ENCODE assay signal across 28 mouse cellular contexts in genomic region chr10:76860998-76861397, GRCm38 (mm10).
DNase-seq lines count a peak whose midpoint lies in the region; ATAC-seq and TF ChIP-seq lines count a peak whose summit lies in the region.
"Had no signal": no experiment of that assay in that cellular context is flagged by ENCODE, and none has a peak within 500 bp of the region (broad histone marks: within the 10 kb centered on the region; RNA-seq: fewer than 3 reads in every experiment).

No protein-coding gene starts in this region.

- H3K36me3 ChIP-seq in forebrain, postnatal 0 days (ENCODE audit: insufficient read depth): no peaks in the 10 kb centered on the region
- no peaks in the 10 kb centered on the region for H3K36me3 ChIP-seq in forebrain, embryonic 14.5 days (ENCODE audit: control insufficient read depth, insufficient read depth, low read length)
- H3K36me3 ChIP-seq in kidney, postnatal 0 days (ENCODE audit: insufficient read depth, low read length): no peaks in the 10 kb centered on the region
- H3K36me3 ChIP-seq in lung, embryonic 14.5 days (ENCODE audit: insufficient read depth): no peaks in the 10 kb centered on the region
- H3K36me3 ChIP-seq in CH12.LX (replicated peaks in 1 of 2; ENCODE audit: control insufficient read depth in 1 of 2, insufficient read depth in 1 of 2, low read length in 1 of 2): no peaks in the 10 kb centered on the region
- no peaks in the 10 kb centered on the region for H3K36me3 ChIP-seq in limb, embryonic 10.5 days
- H3K36me3 ChIP-seq: G1E; heart, embryonic 12.5 days; hindbrain, embryonic 12.5 days; limb, embryonic 15.5 days; neural tube, embryonic 12.5 days had no signal

- in situ Hi-C loops in CH12.LX (cut with MboI; ENCODE audit: low pct_ligation_motif_present, low pct_unique_long_range_greater_than_20kb, low sequenced_read_pairs): no loop called here

- TF ChIP-seq POLR2A in CH12.LX (IDR thresholded peaks at IDR 0.05; ENCODE audit: low read depth, low read length): no peak

- dilution Hi-C loops in CH12.LX (cut with MboI; ENCODE audit: extremely low pct_ligation_motif_present, extremely low pct_unique_long_range_greater_than_20kb, low sequenced_read_pairs): no loop called here

- TF ChIP-seq EP300 in CH12.LX (IDR thresholded peaks at IDR 0.05; ENCODE audit: low read length): no peak

- peak; percentile 25; the same call in 1 of the 2 replicates for TF ChIP-seq CTCF in forebrain, postnatal 0 days (IDR thresholded peaks at IDR 0.05; ENCODE audit: low read depth)
- TF ChIP-seq CTCF in kidney, postnatal 0 days (IDR thresholded peaks at IDR 0.05; ENCODE audit: low read depth): peak; percentile 46; the same call in 1 of the 2 replicates
- peak; percentile 35 for TF ChIP-seq CTCF in lung, embryonic 14.5 days (IDR thresholded peaks at IDR 0.05; ENCODE audit: low read depth)
- peak in 1 of 2 experiments; percentile 40; a peak in 2 of 4 replicates for TF ChIP-seq CTCF in CH12.LX (conservative IDR thresholded peaks at IDR 0.05 in 1 of 2, IDR thresholded peaks at IDR 0.05 in 1 of 2; ENCODE audit: low read depth in 2 of 2, low read length in 2 of 2)

- H3K4me1 ChIP-seq in forebrain, postnatal 0 days (ENCODE audit: insufficient read depth): peaks cover 9% of the 10 kb centered on the region; the same call in 1 of the 2 replicates
- H3K4me1 ChIP-seq in forebrain, embryonic 14.5 days (ENCODE audit: control insufficient read depth, insufficient read depth, low read length): peaks cover 4% of the 10 kb centered on the region; the same call in 1 of the 2 replicates
- 0 out of 2 replicates have a peak, but pooled peaks cover 4% of the 10 kb centered on the region for H3K4me1 ChIP-seq in kidney, postnatal 0 days (replicated peaks; ENCODE audit: insufficient read depth, low read length)
- H3K4me1 ChIP-seq in lung, embryonic 14.5 days (ENCODE audit: insufficient read depth): no peaks in the 10 kb centered on the region
- no peaks in the 10 kb centered on the region for H3K4me1 ChIP-seq in CH12.LX (ENCODE audit: control insufficient read depth in 1 of 2, insufficient read depth in 2 of 2)
- H3K4me1 ChIP-seq in limb, embryonic 10.5 days: peaks cover 17% of the 10 kb centered on the region
- H3K4me1 ChIP-seq: heart, embryonic 12.5 days had no signal

- no peak overlapping the region for H3K9ac ChIP-seq in forebrain, postnatal 0 days
- H3K9ac ChIP-seq in forebrain, embryonic 14.5 days (ENCODE audit: low read length): no peak overlapping the region
- H3K9ac ChIP-seq in kidney, postnatal 0 days (ENCODE audit: low read depth, low read length): no peak overlapping the region
- H3K9ac ChIP-seq in lung, embryonic 14.5 days: no peak overlapping the region
- no peak overlapping the region for H3K9ac ChIP-seq in CH12.LX (ENCODE audit: insufficient read depth, low read depth)
- H3K9ac ChIP-seq: forebrain, embryonic 13.5 days; heart, embryonic 12.5 days; hindbrain, embryonic 12.5 days; limb, embryonic 15.5 days; neural tube, embryonic 12.5 days had no signal

- no peak for ATAC-seq in forebrain, postnatal 0 days
- no peak for ATAC-seq in forebrain, embryonic 14.5 days
- ATAC-seq in kidney, postnatal 0 days (replicated peaks; ENCODE audit: low FRiP score, low read depth): no peak
- ATAC-seq in lung, embryonic 14.5 days (ENCODE audit: insufficient read depth): no peak
- ATAC-seq: forebrain, embryonic 13.5 days had no signal

- H3K4me2 ChIP-seq in forebrain, postnatal 0 days (ENCODE audit: low read depth): no peak overlapping the region
- H3K4me2 ChIP-seq in forebrain, embryonic 14.5 days (ENCODE audit: low read length): no peak overlapping the region
- H3K4me2 ChIP-seq in kidney, postnatal 0 days (ENCODE audit: low read length): no peak overlapping the region
- no peak overlapping the region for H3K4me2 ChIP-seq in lung, embryonic 14.5 days
- H3K4me2 ChIP-seq in CH12.LX (ENCODE audit: insufficient read depth, low read depth, poor library complexity, severe bottlenecking): no peak overlapping the region
- H3K4me2 ChIP-seq: forebrain, embryonic 13.5 days; heart, embryonic 12.5 days; hindbrain, embryonic 12.5 days; limb, embryonic 15.5 days; neural tube, embryonic 12.5 days had no signal

- whole genome bisulfite sequencing in forebrain, postnatal 0 days: 67% methylated on average over 3 of the region's 3 CpGs
- 72% methylated on average over 3 of the region's 3 CpGs for WGBS in forebrain, embryonic 14.5 days
- 72% methylated on average over 3 of the region's 3 CpGs for WGBS in kidney, postnatal 0 days
- 60% methylated on average over 3 of the region's 3 CpGs for WGBS in lung, embryonic 14.5 days
- 84% methylated on average over 3 of the region's 3 CpGs for WGBS in limb, embryonic 10.5 days

- peak; percentile 23 for TF ChIP-seq RAD21 in CH12.LX (IDR thresholded peaks at IDR 0.05; ENCODE audit: low read depth, low read length)

- no peaks in the 10 kb centered on the region for H3K79me2 ChIP-seq in CH12.LX (replicated peaks; ENCODE audit: control insufficient read depth, extremely low read depth, insufficient read depth, poor library complexity, severe bottlenecking)

- no peak overlapping the region for H3K4me3 ChIP-seq in forebrain, postnatal 0 days (ENCODE audit: low read depth, low read length)
- no peak overlapping the region for H3K4me3 ChIP-seq in forebrain, embryonic 14.5 days (ENCODE audit: low read depth, low read length)
- no peak overlapping the region for H3K4me3 ChIP-seq in kidney, postnatal 0 days (replicated peaks; ENCODE audit: low read depth, low read length)
- no peak overlapping the region for H3K4me3 ChIP-seq in lung, embryonic 14.5 days (ENCODE audit: low read depth, low read length)
- no peak overlapping the region for H3K4me3 ChIP-seq in CH12.LX (replicated peaks in 1 of 3; ENCODE audit: low read depth in 2 of 3, low read length in 2 of 3, poor library complexity in 1 of 3)
- no peak overlapping the region for H3K4me3 ChIP-seq in limb, embryonic 10.5 days
- H3K4me3 ChIP-seq: forebrain, embryonic 13.5 days; gastrocnemius, adult 2 months; heart, adult 2 months; heart, embryonic 12.5 days; hindbrain, embryonic 12.5 days; limb, embryonic 15.5 days; neural tube, embryonic 12.5 days had no signal

- no peak overlapping the region for H3K27ac ChIP-seq in forebrain, postnatal 0 days (ENCODE audit: low read depth, low read length)
- H3K27ac ChIP-seq in forebrain, embryonic 14.5 days (ENCODE audit: low read depth, low read length): no peak overlapping the region
- no peak overlapping the region for H3K27ac ChIP-seq in kidney, postnatal 0 days
- no peak overlapping the region for H3K27ac ChIP-seq in lung, embryonic 14.5 days (ENCODE audit: low read depth)
- no peak overlapping the region for H3K27ac ChIP-seq in CH12.LX (ENCODE audit: insufficient read depth, low read depth)
- no peak overlapping the region for H3K27ac ChIP-seq in limb, embryonic 10.5 days
- H3K27ac ChIP-seq: forebrain, embryonic 13.5 days; gastrocnemius, adult 2 months; heart, adult 2 months; hindbrain, embryonic 12.5 days; limb, embryonic 15.5 days; neural tube, embryonic 12.5 days had no signal

- H3K27me3 ChIP-seq in forebrain, postnatal 0 days (ENCODE audit: insufficient read depth, low read length): no peaks in the 10 kb centered on the region
- H3K27me3 ChIP-seq in forebrain, embryonic 14.5 days (replicated peaks; ENCODE audit: control insufficient read depth, insufficient read depth, low read length): no peaks in the 10 kb centered on the region
- no peaks in the 10 kb centered on the region for H3K27me3 ChIP-seq in kidney, postnatal 0 days (ENCODE audit: insufficient read depth, low read length)
- no peaks in the 10 kb centered on the region for H3K27me3 ChIP-seq in lung, embryonic 14.5 days (ENCODE audit: insufficient read depth, low read length)
- peaks cover 62% of the 10 kb centered on the region for H3K27me3 ChIP-seq in CH12.LX (replicated peaks)
- no peaks in the 10 kb centered on the region for H3K27me3 ChIP-seq in limb, embryonic 10.5 days (ENCODE audit: low read depth, poor library complexity, severe bottlenecking)
- H3K27me3 ChIP-seq: forebrain, embryonic 13.5 days; heart, embryonic 12.5 days; hindbrain, embryonic 12.5 days; limb, embryonic 15.5 days; neural tube, embryonic 12.5 days had no signal

- no peaks in the 10 kb centered on the region for H3K9me3 ChIP-seq in forebrain, postnatal 0 days (ENCODE audit: low read length)
- H3K9me3 ChIP-seq in forebrain, embryonic 14.5 days (replicated peaks; ENCODE audit: control insufficient read depth, low read length): no peaks in the 10 kb centered on the region
- H3K9me3 ChIP-seq in kidney, postnatal 0 days (replicated peaks; ENCODE audit: low read length): no peaks in the 10 kb centered on the region
- no peaks in the 10 kb centered on the region for H3K9me3 ChIP-seq in lung, embryonic 14.5 days (ENCODE audit: low read depth, low read length)
- no peaks in the 10 kb centered on the region for H3K9me3 ChIP-seq in CH12.LX (replicated peaks; ENCODE audit: low read length)
- H3K9me3 ChIP-seq in limb, embryonic 10.5 days (replicated peaks): no peaks in the 10 kb centered on the region
- H3K9me3 ChIP-seq: forebrain, embryonic 13.5 days; G1E; heart, embryonic 12.5 days; hindbrain, embryonic 12.5 days; limb, embryonic 15.5 days; neural tube, embryonic 12.5 days had no signal

- DNase-seq in forebrain, postnatal 0 days: no peak
- no peak for DNase-seq in forebrain, embryonic 14.5 days (ENCODE audit: low spot score)
- DNase-seq in kidney, postnatal 0 days (ENCODE audit: low spot score): peak; percentile 14
- DNase-seq in kidney, postnatal 4 days: no peak
- no peak for DNase-seq in lung, embryonic 14.5 days
- DNase-seq in lung, postnatal 25 days (ENCODE audit: low spot score): no peak
- DNase-seq in CH12.LX (ENCODE audit: extremely low read depth): no peak
- DNase-seq in limb, embryonic 10.5 days (ENCODE audit: low spot score): no peak
- DNase-seq: adrenal gland, adult 8-10 months; cerebellum, adult 11 months; cerebellum, adult 9-10 months; cerebellum, postnatal 36 days; gastrocnemius, adult 2 months; gastrocnemius, postnatal 36 days; heart, adult 2 months; heart, postnatal 10 days; kidney, adult 11 months; kidney, postnatal 25 days; layer of hippocampus, postnatal 36 days; left cerebral cortex, postnatal 4 days; midbrain, embryonic 14.5 days; thymus, postnatal 4 days had no signal

TF ChIP-seq in CH12.LX, 34 proteins besides CTCF, POLR2A, EP300 and RAD21:
- TF ChIP-seq SMC3 (IDR thresholded peaks at IDR 0.05; ENCODE audit: low read depth, low read length) (peak; percentile 35), CHD1 (IDR thresholded peaks at IDR 0.05; ENCODE audit: low read depth, low read length) (no peak)
